Mouse (Mus musculus) lung, postnatal 10 days (tissue): ENCODE results near the gene Ccdc142.

Experiments
- DNase-seq: peaks from one replicate; pipeline ENCODE4 v3.0.0; 2021

The Ccdc142 gene

DNA sequence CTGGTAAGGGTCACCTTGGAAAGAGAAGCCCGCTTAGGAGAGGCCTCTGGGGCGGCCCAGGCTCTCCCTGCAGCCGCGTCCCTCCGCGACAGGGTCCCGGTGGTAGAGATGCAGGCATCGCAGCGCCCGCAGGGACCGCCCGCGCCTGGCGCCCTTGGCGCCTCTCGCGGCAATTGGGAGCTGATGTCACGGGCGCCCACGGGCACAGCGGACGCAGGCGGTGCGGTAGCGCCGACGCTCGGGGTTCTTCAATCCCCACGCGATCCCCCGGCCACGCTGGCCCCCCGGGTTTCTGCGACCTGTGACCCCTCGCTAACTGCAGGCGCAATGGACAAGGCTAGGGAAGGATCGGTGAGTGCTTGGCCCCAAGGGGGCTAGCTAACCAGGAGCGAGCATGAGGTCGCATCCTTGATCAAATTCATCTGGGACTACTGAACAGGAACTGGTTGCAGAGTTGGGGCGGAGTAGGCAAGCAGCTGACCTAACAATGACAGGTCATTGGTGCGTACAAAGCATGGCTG, 40.9 kb downstream of the Ccdc142 start:
- DNase-seq = no peak

- DNase-seq = no peak
Measured at GRCm38 (mm10) chr6:83142886-83143285, 41.5 kb downstream of the Ccdc142 start.

DNA sequence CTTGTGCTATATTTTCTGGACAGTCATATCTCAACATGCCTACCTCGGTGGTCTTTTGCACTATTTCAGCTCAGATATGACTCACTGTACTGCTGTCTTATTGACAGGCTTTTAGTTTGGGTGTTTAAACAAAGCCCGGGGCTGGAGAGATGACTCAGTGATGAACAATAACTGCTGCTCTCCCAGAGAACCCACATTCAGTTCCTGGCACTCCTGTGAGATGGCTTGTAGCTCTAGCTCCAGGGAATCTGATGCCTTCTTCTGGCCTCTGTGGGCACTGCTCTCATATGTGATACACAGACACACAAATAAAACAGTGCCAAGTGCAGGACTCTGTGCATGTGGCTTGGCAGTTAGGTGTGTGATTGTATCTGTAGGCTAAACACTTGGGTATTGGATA, 43.8 kb downstream of the Ccdc142 start:
- no peak for DNase-seq

DNA sequence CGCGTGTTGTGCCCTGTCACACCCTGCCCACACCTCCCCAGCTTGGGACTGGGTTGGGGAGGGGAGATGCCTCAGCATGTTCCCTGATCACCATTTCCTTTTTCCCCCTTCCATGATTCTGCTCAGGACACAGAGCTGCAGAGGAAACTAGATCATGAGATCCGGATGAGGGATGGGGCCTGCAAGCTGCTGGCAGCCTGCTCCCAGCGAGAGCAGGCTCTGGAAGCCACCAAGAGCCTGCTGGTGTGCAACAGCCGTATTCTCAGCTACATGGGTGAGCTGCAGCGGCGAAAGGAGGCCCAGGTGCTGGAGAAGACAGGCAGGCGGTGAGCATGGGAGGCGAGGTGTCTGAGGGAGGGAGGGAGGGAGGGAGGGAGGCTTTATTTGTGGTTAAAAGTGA, 44.4 kb downstream of the Ccdc142 start:
- DNase-seq = no peak

DNA sequence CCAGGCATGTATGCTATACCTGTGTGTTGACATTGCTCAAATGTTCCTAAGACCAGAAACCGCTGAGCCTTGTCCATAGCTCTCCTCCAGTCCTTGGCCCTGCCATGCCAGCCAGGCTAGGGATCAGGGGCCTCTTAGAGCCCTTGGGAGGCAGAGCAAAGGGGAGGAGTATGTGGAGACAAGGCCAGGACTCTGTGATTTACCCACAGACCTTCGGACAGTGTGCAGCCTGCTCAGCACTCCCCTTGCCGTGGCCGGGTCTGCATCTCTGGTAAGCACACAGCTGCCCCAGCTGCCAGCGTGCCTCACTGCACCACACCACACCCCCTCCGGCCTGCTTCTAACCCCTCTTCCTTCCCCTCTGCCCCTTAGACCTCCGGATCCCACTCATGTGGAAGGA, 45.9 kb downstream of the Ccdc142 start:
- no peak for DNase-seq

- no peak for DNase-seq
Measured at GRCm38 (mm10) chr6:83151721-83152120, 50.3 kb downstream of the Ccdc142 start.

DNA sequence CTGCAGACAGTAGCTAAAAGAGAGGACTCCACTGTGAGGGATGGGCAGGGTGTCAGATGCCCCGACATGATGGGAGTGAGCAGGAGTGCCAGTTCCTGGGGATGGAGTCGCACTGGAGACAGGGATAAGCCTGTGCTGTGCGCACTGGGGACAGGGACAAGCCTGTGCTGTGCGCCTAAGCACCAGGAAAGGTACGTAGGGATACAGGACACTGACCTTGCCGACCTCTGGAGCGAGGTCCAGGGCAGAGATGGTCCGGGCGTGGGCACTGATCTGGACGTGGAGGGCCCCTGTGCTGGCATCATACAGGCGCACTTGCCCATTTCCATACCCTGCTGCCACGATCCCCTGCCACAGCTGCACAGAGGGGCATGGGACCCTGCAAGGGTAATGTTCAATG, 51.6 kb downstream of the Ccdc142 start:
- DNase-seq = no peak

- no peak for DNase-seq
Measured at GRCm38 (mm10) chr6:83153485-83153884, 52.1 kb downstream of the Ccdc142 start.

- peak; percentile 33 for DNase-seq
Measured at GRCm38 (mm10) chr6:83155552-83156238, 54.3 kb downstream of the Ccdc142 start.

DNA sequence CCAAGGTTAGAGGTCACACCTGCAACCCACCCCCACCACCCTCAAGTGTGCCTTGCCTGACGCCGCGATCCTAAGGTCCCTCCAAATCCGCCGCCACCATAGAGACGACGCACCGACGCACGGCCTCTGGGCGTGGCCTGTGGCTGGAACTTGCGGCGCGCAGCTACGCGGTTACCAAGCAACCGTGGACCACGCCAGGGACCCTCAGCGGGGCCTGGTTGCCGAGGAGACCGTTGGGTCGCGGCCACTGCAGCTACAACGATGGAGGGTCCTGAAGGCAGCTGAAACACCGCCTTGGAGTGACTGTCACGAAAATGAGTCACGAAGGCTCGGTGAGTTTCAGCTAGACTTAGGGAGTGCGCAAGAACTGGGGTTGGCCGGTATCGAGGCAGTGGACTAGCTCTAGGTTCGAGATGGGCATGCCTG, 54.9 kb downstream of the Ccdc142 start, which contains the start of the genes Wdr54 and 1700003E16Rik:
Wdr54 (minus strand) TSS at position 139 of the 426 bp plus-strand sequence.
1700003E16Rik (plus strand) TSS at position 146 of the 426 bp plus-strand sequence.
- DNase-seq = peak; percentile 70
